Mouse (Mus musculus) midbrain, embryonic 12.5 days (tissue): ENCODE measurements at regions not wholly inside any gene's neighbourhood (a gene's known extent, or its start where the extent isn't known, plus 50 kb on each side); places are given as distances from the start of the nearest gene placed in this dataset.

Experiments
- ATAC-seq: fragments of 200-750 bp; cut with Nextera tagmentation; 2 replicates; pipeline ENCODE4 v1.8.0; 2017; ENCODE audit warnings: low read depth, moderate TSS enrichment, moderate library complexity; ENCODE audit not compliant: low FRiP score
- H3K27ac ChIP-seq: fragments of 300-500 bp; sonication (generic); replicated peaks from 2 replicates; pipeline ENCODE4 v1.5.1; 2016; ENCODE audit warnings: mild to moderate bottlenecking
- H3K27me3 ChIP-seq: fragments of 300-500 bp; sonication (generic); 2 replicates; pipeline ENCODE4 v1.6.1; 2016; ENCODE audit warnings: mild to moderate bottlenecking
- H3K36me3 ChIP-seq: fragments of 300-500 bp; sonication (generic); 2 replicates; pipeline ENCODE4 v1.6.1; 2016
- H3K4me1 ChIP-seq: fragments of 300-500 bp; sonication (generic); 2 replicates; pipeline ENCODE4 v1.6.1; 2016
- H3K4me2 ChIP-seq: fragments of 300-500 bp; sonication (generic); replicated peaks from 2 replicates; pipeline ENCODE4 v1.6.1; 2016; ENCODE audit warnings: mild to moderate bottlenecking, moderate library complexity
- H3K4me3 ChIP-seq: fragments of 300-500 bp; sonication (generic); 2 replicates; pipeline ENCODE4 v1.5.1; 2016; ENCODE audit warnings: mild to moderate bottlenecking
- H3K9ac ChIP-seq: fragments of 300-500 bp; sonication (generic); replicated peaks from 2 replicates; pipeline ENCODE4 v1.6.1; 2016; ENCODE audit warnings: mild to moderate bottlenecking, moderate library complexity
- H3K9me3 ChIP-seq: fragments of 300-500 bp; sonication (generic); 2 replicates; pipeline ENCODE4 v1.6.1; 2016; ENCODE audit warnings: mild to moderate bottlenecking
- WGBS: fragments of 180-500 bp; shearing (Covaris S2); methylation state at CpG from one replicate; pipeline ENCODE4 v1.1.7; 2016; 5-methylcytosine and 5-hydroxymethylcytosine counted together

GRCm38 (mm10) chr12:96453374-96453773 is 761.3 kb downstream of the Flrt2 start:
- ATAC-seq, result no peak
- Histone ChIP-seq H3K4me1 (no peaks in the 10 kb centered on the region), H3K4me2 (no peak overlapping the region), H3K4me3 (no peak overlapping the region), H3K27me3 (no peaks in the 10 kb centered on the region), H3K27ac (no peak overlapping the region), H3K9me3 (no peaks in the 10 kb centered on the region), H3K36me3 (no peaks in the 10 kb centered on the region), H3K9ac (no peak overlapping the region)
- 16% methylated on average over 3 of the region's 3 CpGs for WGBS

DNA sequence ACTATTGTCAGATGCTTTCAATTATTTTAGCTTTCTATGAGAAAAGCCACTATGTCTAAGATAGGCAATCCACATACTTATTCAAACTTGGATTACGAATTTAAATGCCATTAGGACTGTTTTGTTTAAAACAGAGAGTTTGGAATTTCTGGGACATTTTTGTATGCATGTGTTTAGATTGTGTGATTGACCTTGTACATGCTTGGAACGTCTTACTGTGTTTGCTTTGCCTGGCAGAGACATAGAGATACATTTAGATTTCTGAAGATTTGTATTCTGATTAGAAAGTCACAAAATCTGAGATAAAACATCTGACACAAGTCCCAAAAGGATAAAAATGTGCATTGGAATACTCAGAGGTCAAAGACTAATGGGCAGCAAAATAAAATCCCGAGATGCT is 784.3 kb downstream of the Flrt2 start:
- Histone ChIP-seq H3K27me3 (no peaks in the 10 kb centered on the region), H3K27ac (no peak overlapping the region), H3K36me3 (no peaks in the 10 kb centered on the region), H3K4me2 (no peak overlapping the region), H3K4me1 (no peaks in the 10 kb centered on the region), H3K9ac (no peak overlapping the region), H3K9me3 (no peaks in the 10 kb centered on the region), H3K4me3 (no peak overlapping the region)
- 76% methylated on average over 3 of the region's 3 CpGs for WGBS
- ATAC-seq, result no peak

GRCm38 (mm10) chr12:96488448-96488960 is 796.5 kb downstream of the Flrt2 start:
- Histone ChIP-seq H3K4me1 (no peaks in the 10 kb centered on the region), H3K4me3 (no peak overlapping the region), H3K9me3 (no peaks in the 10 kb centered on the region), H3K36me3 (no peaks in the 10 kb centered on the region), H3K27me3 (no peaks in the 10 kb centered on the region), H3K27ac (no peak overlapping the region), H3K9ac (no peak overlapping the region), H3K4me2 (no peak overlapping the region)
- ATAC-seq, result no peak
- 69% methylated on average over 1 of the region's 1 CpGs for WGBS

DNA sequence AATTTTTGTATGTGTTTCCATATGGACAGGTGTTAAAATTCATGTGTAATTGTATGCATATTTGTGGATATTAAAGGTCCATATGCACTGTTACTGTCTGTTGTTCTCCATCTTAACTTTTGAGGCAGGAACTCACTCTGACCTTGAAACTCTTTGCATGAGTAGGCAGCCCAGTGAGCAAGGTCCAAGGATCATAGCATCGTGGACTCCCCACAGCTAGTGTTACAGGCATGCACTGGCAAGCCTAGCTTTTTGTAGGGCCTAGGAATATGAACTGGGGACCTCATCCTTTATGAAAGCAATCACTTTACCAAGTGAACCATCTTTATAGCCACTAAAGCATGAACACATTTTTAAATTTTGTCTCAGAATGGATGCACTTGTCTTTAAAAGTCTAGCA is 817.6 kb downstream of the Flrt2 start:
- Histone ChIP-seq H3K4me1 (no peaks in the 10 kb centered on the region), H3K4me2 (no peak overlapping the region)
- 87% methylated on average over 1 of the region's 1 CpGs for WGBS

GRCm38 (mm10) chr12:96558824-96559223 is 866.8 kb downstream of the Flrt2 start:
- no peak for ATAC-seq
- no peaks in the 10 kb centered on the region for H3K36me3 ChIP-seq
- H3K9ac ChIP-seq, result no peak overlapping the region
- no peaks in the 10 kb centered on the region for H3K27me3 ChIP-seq
- WGBS, result 69% methylated on average over 1 of the region's 1 CpGs
- H3K27ac ChIP-seq, result no peak overlapping the region
- no peak overlapping the region for H3K4me3 ChIP-seq
- no peak overlapping the region for H3K4me2 ChIP-seq
- H3K9me3 ChIP-seq, result no peaks in the 10 kb centered on the region
- no peaks in the 10 kb centered on the region for H3K4me1 ChIP-seq

More for the DNA sequence above, 817.6 kb downstream of the Flrt2 start:
- Histone ChIP-seq H3K9ac (no peak overlapping the region), H3K27ac (no peak overlapping the region), H3K4me3 (no peak overlapping the region), H3K27me3 (no peaks in the 10 kb centered on the region), H3K9me3 (no peaks in the 10 kb centered on the region), H3K36me3 (no peaks in the 10 kb centered on the region)
- ATAC-seq, result no peak

- no peak overlapping the region for H3K4me2 ChIP-seq
- WGBS, result 66% methylated on average over 3 of the region's 3 CpGs
- ATAC-seq, result no peak
Measured at GRCm38 (mm10) chr12:96594845-96595244, 902.8 kb downstream of the Flrt2 start.

DNA sequence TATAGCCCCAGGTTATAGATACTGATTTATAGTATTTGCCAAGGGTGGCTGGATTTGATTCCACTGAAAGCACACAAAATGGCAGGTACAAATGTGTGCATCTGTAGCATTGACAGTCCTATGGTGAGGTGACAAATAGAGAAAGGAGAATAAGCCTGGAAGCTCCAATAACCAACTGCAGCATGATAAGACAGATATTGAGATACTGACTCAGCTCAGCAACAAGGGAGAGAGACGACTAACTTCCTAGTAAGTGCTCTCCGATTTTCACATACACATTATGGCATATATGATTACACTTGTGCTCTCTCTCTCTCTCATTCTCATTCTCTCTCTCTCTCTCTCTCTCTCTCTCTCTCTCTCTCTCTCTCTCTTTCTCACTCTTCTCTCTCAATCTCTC is 923.1 kb downstream of the Flrt2 start:
- no peak overlapping the region for H3K9ac ChIP-seq
- no peaks in the 10 kb centered on the region for H3K27me3 ChIP-seq
- no peak overlapping the region for H3K4me2 ChIP-seq
- no peak overlapping the region for H3K4me3 ChIP-seq
- no peak for ATAC-seq
- H3K36me3 ChIP-seq, result no peaks in the 10 kb centered on the region
- no peaks in the 10 kb centered on the region for H3K9me3 ChIP-seq
- no peaks in the 10 kb centered on the region for H3K4me1 ChIP-seq
- H3K27ac ChIP-seq, result no peak overlapping the region
- WGBS, result 83% methylated on average over 2 of the region's 2 CpGs

More at GRCm38 (mm10) chr12:96594845-96595244, 902.8 kb downstream of the Flrt2 start:
- H3K4me3 ChIP-seq, result no peak overlapping the region
- H3K27ac ChIP-seq, result no peak overlapping the region
- no peaks in the 10 kb centered on the region for H3K27me3 ChIP-seq
- no peaks in the 10 kb centered on the region for H3K36me3 ChIP-seq
- no peaks in the 10 kb centered on the region for H3K4me1 ChIP-seq
- H3K9ac ChIP-seq, result no peak overlapping the region
- 0 out of 2 replicates have a peak, but pooled peaks cover under 1% of the 10 kb centered on the region for H3K9me3 ChIP-seq

GRCm38 (mm10) chr12:96615850-96616249 is 923.8 kb downstream of the Flrt2 start:
- ATAC-seq, result no peak
- 90% methylated on average over 4 of the region's 4 CpGs for WGBS
- H3K4me1 ChIP-seq, result no peaks in the 10 kb centered on the region

DNA sequence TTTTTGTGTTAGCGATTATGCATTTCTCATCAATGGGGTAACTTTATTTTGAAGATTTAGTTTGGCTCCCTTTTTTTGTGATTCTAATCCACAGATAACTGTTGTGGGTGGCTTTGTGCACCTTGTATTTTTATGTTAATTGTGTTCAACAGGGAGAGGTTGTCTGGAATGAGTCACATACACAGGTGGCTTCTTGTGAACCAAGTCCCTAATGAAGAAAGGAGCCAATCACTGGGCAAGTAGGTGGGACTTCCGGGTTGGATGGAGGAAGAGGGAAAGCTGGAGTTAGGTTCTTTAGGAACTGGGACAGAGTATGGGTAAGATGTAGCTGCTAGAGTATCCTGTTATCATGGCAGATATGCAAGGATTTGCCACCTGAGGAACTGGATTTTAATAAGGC is 925.2 kb downstream of the Flrt2 start:
- H3K36me3 ChIP-seq, result no peaks in the 10 kb centered on the region
- 97% methylated on average over 2 of the region's 2 CpGs for WGBS
- no peak overlapping the region for H3K9ac ChIP-seq
- ATAC-seq, result no peak
- H3K9me3 ChIP-seq, result no peaks in the 10 kb centered on the region
- H3K27ac ChIP-seq, result no peak overlapping the region
- no peak overlapping the region for H3K4me2 ChIP-seq
- H3K27me3 ChIP-seq, result no peaks in the 10 kb centered on the region
- H3K4me3 ChIP-seq, result no peak overlapping the region
- no peaks in the 10 kb centered on the region for H3K4me1 ChIP-seq

More at GRCm38 (mm10) chr12:96615850-96616249, 923.8 kb downstream of the Flrt2 start:
- H3K4me2 ChIP-seq, result no peak overlapping the region
- H3K9ac ChIP-seq, result no peak overlapping the region
- H3K27ac ChIP-seq, result no peak overlapping the region
- no peaks in the 10 kb centered on the region for H3K27me3 ChIP-seq
- no peaks in the 10 kb centered on the region for H3K36me3 ChIP-seq
- H3K9me3 ChIP-seq, result no peaks in the 10 kb centered on the region
- H3K4me3 ChIP-seq, result no peak overlapping the region
